Mouse (Mus musculus) thymus, adult 2 months (tissue): ENCODE measurements around the gene Duoxa2. TPM values are rescaled to one million over a fixed set of nuclear protein-coding genes. Genes with fewer than 3 reads are reported as not detected.
A peak's percentile ranks its signal among the peaks of the same experiment; 100 is the strongest.

Experiments
- DNase-seq: peaks from one replicate; pipeline ENCODE4 v3.0.0; 2021
- H3K27ac ChIP-seq: fragments of 200-500 bp; 2 replicates; pipeline ENCODE4 v1.5.1; 2012; ENCODE audit warnings: low read length, control low read depth; ENCODE audit not compliant: control insufficient read depth, insufficient read depth
- H3K27me3 ChIP-seq: fragments of 200-500 bp; 2 replicates; pipeline ENCODE4 v1.6.1; 2012; ENCODE audit warnings: mild to moderate bottlenecking, low read length, moderate library complexity, mixed read lengths; ENCODE audit not compliant: control insufficient read depth, insufficient read depth
- H3K36me3 ChIP-seq: fragments of 200-500 bp; 2 replicates; pipeline ENCODE4 v1.6.1; 2012; ENCODE audit warnings: mild to moderate bottlenecking, low read length, moderate library complexity; ENCODE audit not compliant: control insufficient read depth, insufficient read depth
- H3K4me1 ChIP-seq: fragments of 200-500 bp; replicated peaks from 2 replicates; pipeline ENCODE4 v1.6.1; 2012; ENCODE audit warnings: low read length; ENCODE audit not compliant: control insufficient read depth, insufficient read depth
- H3K4me3 ChIP-seq: fragments of 200-500 bp; 2 replicates; pipeline ENCODE4 v1.5.1; 2012; ENCODE audit warnings: mild to moderate bottlenecking, low read length, control low read depth, moderate library complexity; ENCODE audit not compliant: control insufficient read depth, insufficient read depth
- CTCF ChIP-seq: fragments of 200-500 bp; IDR thresholded peaks from 2 replicates; pipeline ENCODE4 v1.5.1; 2012; ENCODE audit warnings: mild to moderate bottlenecking, control low read depth, low read length, moderate library complexity, borderline replicate concordance; ENCODE audit not compliant: control insufficient read depth, poor library complexity, insufficient read depth; ENCODE audit errors: extremely low read depth
- POLR2A ChIP-seq: fragments of 200-500 bp; IDR thresholded peaks from 2 replicates; pipeline ENCODE4 v1.6.1; 2012; ENCODE audit warnings: mild to moderate bottlenecking, low read length, control low read depth, moderate library complexity; ENCODE audit not compliant: control insufficient read depth, poor library complexity, insufficient read depth; ENCODE audit errors: extremely low read depth
- WGBS: fragments of 180-500 bp; shearing (Covaris S2); methylation state at CpG from one replicate; pipeline ENCODE4 v1.1.7; 2018; 5-methylcytosine and 5-hydroxymethylcytosine counted together
- polyA plus RNA-seq: library from polyadenylated mRNA; depleted of rRNA; stranded (reverse); fragments of >200 nt; gene quantifications from 2 replicates; pipeline ENCODE4 v1.2.3, GENCODE M21; 2012

Gene Duoxa2
- polyA plus RNA-seq, 1 experiment: 0.27 TPM

DNA sequence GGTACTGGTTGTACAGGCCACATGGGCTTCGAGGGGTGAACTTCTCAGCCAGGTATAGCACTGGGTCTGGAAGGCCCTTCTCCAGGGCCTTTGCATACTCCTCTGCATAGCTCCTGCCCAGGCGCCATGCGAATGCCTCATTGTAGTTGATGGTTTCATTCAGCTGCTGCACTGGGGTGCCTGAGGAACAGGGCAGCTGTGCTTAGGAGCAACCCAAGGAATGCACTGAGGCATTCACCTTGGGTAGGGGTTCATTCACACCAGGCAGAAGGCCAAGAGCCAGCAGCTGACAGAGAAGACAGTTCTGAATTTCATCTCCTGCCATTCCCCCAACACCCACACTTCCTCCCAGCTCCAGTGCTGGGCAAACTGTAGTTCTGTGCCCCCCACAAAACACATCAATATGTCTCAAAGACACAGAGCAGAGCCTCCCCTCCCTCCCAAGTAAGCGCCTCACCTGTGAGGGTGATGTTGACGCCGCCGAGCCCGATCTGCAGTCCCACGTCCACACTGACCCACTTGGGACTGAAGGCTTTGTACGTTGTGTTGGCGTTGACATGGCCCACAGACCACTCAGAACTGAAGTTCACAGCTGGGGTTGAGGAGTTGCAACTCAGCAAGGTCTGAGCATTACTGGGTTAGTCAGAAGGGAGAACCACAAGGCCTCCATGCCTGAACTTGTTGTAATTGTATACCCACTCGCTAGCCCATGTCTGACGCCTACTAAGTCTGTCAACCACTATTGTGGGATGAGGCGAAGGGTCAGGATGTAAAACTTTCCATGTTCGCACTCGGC, 6.6 kb downstream of the Duoxa2 start:
- no peak overlapping the region for H3K4me3 ChIP-seq
- H3K27ac ChIP-seq: no peak overlapping the region
- H3K27me3 ChIP-seq: peaks cover 12% of the 10 kb centered on the region; the same call in 1 of the 2 replicates
- TF ChIP-seq POLR2A: no peak
- H3K36me3 ChIP-seq: no peaks in the 10 kb centered on the region
- WGBS: 91% methylated on average over 16 of the region's 16 CpGs
- H3K4me1 ChIP-seq: peaks cover 30% of the 10 kb centered on the region
- DNase-seq: no peak

DNA sequence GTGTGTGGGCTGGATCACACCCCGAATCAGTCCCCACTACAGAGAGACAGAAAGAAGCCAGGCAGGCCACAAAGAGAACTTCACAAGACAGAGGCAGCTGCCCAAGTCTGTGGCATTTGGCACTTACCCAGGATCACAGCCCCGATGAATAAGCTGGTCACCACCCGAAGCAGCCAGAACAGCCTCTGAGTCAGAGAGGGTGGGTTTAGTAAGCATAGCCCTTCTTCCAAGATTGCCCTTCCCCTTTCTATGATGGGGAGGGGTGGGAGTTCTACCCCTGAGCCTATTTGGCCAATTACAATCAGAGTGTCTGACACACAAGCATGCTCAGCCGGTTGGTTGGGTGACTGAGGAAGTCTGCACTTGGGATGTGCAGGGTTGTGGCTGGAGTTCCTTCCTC, 7.5 kb downstream of the Duoxa2 start:
- no peaks in the 10 kb centered on the region for H3K36me3 ChIP-seq
- no peak for TF ChIP-seq CTCF
- no peak for TF ChIP-seq POLR2A
- under 1% methylated on average over 4 of the region's 4 CpGs for WGBS
- peaks cover 7% of the 10 kb centered on the region; the same call in 1 of the 2 replicates for H3K27me3 ChIP-seq
- H3K4me1 ChIP-seq: peaks cover 26% of the 10 kb centered on the region
- H3K4me3 ChIP-seq: no peak overlapping the region
- no peak for DNase-seq
- H3K27ac ChIP-seq: no peak overlapping the region

DNA sequence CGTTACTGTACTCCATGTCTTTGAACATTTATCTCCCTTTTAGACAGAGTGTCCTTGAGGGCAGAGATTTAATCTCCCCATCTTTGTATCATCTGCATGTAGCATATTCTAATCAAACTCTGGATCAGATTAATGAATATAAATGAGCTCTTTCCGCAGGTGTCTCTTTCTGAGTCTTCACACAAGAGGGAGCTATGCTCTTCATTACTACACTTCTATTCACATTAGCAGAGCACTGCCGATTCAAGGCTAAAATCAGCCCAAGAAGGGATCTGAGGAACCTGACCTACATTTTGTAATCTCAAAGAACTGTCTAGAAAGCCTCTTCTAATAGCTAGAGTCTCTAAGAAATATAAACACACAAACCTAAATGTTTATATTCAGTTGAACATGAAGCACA, 10.9 kb downstream of the Duoxa2 start:
- WGBS: 36% methylated on average over 3 of the region's 3 CpGs
- no peak overlapping the region for H3K27ac ChIP-seq
- no peak for DNase-seq
- no peaks in the 10 kb centered on the region for H3K36me3 ChIP-seq
- H3K4me3 ChIP-seq: no peak overlapping the region
- no peak for TF ChIP-seq CTCF
- TF ChIP-seq POLR2A: no peak
- peaks cover 26% of the 10 kb centered on the region for H3K4me1 ChIP-seq
- H3K27me3 ChIP-seq: peaks cover 10% of the 10 kb centered on the region

DNA sequence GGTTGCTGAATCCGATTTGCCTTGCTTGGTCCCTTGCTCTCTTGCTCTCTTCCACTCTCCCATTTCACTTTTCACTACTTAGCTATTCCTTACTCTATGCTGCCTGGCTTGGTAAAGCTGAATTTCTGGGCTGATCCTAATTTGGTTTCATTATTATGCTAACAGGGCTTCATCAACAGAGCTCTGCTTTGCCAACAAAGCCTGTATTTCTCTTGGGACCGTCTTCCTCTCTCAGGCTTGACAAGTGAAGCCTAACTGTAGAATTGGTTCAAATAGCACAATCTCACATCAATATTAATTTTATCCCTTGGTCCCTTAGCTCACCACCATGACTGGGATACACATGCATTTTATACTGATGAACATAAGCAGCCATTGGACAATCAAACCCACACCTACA, 12.9 kb downstream of the Duoxa2 start:
- Histone ChIP-seq H3K27ac (no peak overlapping the region), H3K4me3 (no peak overlapping the region), H3K4me1 (peaks cover 15% of the 10 kb centered on the region), H3K36me3 (no peaks in the 10 kb centered on the region), H3K27me3 (peaks cover 10% of the 10 kb centered on the region)
- WGBS: 88% methylated on average over 2 of the region's 2 CpGs
- TF ChIP-seq CTCF (no peak), POLR2A (no peak)
- no peak for DNase-seq

DNA sequence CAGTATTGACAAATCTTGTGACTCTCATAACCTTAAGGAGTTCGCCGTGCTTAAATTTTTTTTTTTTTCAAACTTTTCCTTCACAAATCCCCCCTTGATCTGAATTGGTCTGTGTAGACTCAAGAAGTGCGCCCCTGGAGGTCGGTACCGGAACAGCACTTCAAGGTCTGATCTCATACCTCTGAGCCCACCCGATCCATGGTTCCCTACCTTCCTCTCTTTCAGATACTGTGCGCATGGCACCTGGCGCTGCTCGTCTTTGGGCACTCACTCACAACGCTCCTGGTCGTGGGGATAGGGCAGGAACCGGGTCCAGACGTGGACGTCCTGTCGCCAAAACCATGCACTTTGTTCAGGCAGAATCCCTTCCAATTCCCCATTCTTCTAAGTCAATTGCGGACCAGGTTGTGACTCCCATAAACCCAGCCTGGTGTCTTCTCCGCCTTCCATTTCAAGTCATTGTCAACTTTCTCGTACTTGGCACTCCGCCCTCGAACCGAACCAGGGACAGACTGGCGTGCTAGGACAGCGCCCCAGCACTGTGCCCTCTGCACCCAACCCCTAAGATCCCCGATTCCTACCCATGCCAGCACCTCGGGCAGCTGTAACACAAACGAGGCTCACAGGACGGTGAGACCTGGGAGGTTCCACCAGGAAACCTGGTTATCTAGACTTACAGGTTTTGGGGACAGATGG, 14.2 kb downstream of the Duoxa2 start:
- Histone ChIP-seq H3K36me3 (no peaks in the 10 kb centered on the region), H3K27ac (no peak overlapping the region), H3K27me3 (peaks cover 10% of the 10 kb centered on the region), H3K4me1 (peaks cover 8% of the 10 kb centered on the region), H3K4me3 (no peak overlapping the region)
- peak; percentile 75 for DNase-seq
- WGBS: 8% methylated on average over 27 of the region's 27 CpGs
- TF ChIP-seq POLR2A (no peak), CTCF (peak; percentile 55; the same call in 1 of the 2 replicates)

DNA sequence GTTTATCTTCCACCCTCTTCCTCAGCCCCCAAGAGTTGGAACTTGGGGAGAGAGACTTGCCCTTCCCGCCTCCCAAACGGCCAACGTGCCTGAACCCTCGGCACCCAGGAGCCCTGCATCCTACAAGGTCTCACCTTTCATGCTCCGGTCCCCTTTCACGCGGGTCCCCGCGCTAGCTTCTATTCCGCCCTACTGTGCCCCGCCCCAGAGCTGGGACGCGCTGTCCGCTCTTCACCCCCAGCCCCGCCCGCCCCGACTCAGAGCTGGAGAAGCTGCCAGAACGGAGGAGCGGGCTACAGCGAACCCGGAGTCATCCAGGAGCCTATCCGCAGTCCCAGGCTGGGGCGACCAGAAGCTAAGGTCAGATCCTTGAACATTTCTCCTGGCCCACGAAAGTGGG, 14.8 kb downstream of the Duoxa2 start, which contains the start of gene Duoxa1:
TSS of gene Duoxa1 (minus strand) at position 195 of the 400 bp plus-strand sequence.
- Histone ChIP-seq H3K27ac (no peak within 1 kb of the TSS), H3K36me3 (no peaks in the 10 kb centered on the region), H3K4me1 (peaks cover 8% of the 10 kb centered on the region), H3K4me3 (no peak within 1 kb of the TSS), H3K27me3 (peaks cover 10% of the 10 kb centered on the region)
- TF ChIP-seq CTCF: no peak
- no peak for TF ChIP-seq POLR2A
- 17% methylated on average over 24 of the region's 24 CpGs for WGBS
- no peak for DNase-seq
